Mouse (Mus musculus): ENCODE measurements around the gene Sbf1.

DNA sequence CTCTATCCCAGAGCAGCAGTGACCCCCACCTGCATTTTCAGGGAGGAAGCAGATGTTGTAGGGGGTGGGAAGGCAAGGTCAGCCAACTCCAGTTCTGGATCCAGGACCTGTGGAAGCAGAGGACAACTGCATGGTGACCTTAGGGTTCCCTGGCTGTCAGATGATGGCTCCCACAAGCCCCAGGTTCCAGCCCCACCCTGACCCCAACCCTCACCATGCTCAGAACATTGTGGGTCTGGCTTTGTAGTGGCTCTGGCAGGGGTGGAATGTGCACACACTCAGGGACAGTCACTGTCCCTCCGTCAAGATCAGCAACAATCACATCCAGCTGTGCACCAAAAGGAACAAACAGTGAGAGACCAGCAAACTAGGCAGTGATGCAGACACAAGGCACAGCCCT, 9.1 kb downstream of the Sbf1 start:
- TF ChIP-seq EP300 (IDR thresholded peaks at IDR 0.05; ENCODE audit: low read length) = no peak
- TF ChIP-seq CTCF (conservative IDR thresholded peaks at IDR 0.05 in 1 of 2, IDR thresholded peaks at IDR 0.05 in 1 of 2; ENCODE audit: low read depth in 2 of 2, low read length in 2 of 2) = no peak
- TF ChIP-seq ZKSCAN1 (IDR thresholded peaks at IDR 0.05; ENCODE audit: borderline replicate concordance, low read depth, low read length) = no peak
- TF ChIP-seq E2F4 (IDR thresholded peaks at IDR 0.05; ENCODE audit: insufficient replicate concordance, low read depth, low read length) = no peak

Measured in CH12.LX (cell line).